Mouse (Mus musculus) midbrain, embryonic 15.5 days (tissue): ENCODE results near the gene Bco2. TPM values are rescaled to one million over a fixed set of nuclear protein-coding genes. Genes with fewer than 3 reads are reported as not detected.

Source experiments
- ATAC-seq: fragments of 200-750 bp; cut with Nextera tagmentation; replicated peaks from 2 replicates; pipeline ENCODE4 v1.8.0; 2017; ENCODE audit warnings: moderate TSS enrichment
- H3K27ac ChIP-seq: fragments of 300-500 bp; sonication (generic); 2 replicates; pipeline ENCODE4 v1.5.1; 2015; ENCODE audit warnings: mild to moderate bottlenecking, inconsistent platforms
- H3K27me3 ChIP-seq: fragments of 300-500 bp; sonication (generic); replicated peaks from 2 replicates; pipeline ENCODE4 v1.6.1; 2015; ENCODE audit warnings: inconsistent platforms
- H3K36me3 ChIP-seq: fragments of 300-500 bp; sonication (generic); replicated peaks from 2 replicates; pipeline ENCODE4 v1.6.1; 2015; ENCODE audit warnings: inconsistent platforms
- H3K4me1 ChIP-seq: fragments of 300-500 bp; sonication (generic); 2 replicates; pipeline ENCODE4 v1.6.1; 2015; ENCODE audit warnings: inconsistent platforms
- H3K4me2 ChIP-seq: fragments of 300-500 bp; sonication (generic); 2 replicates; pipeline ENCODE4 v1.6.1; 2015; ENCODE audit warnings: inconsistent platforms, mild to moderate bottlenecking, moderate library complexity
- H3K4me3 ChIP-seq: fragments of 300-500 bp; sonication (generic); 2 replicates; pipeline ENCODE4 v1.5.1; 2015; ENCODE audit warnings: mild to moderate bottlenecking, inconsistent platforms
- H3K9ac ChIP-seq: fragments of 300-500 bp; sonication (generic); 2 replicates; pipeline ENCODE4 v1.6.1; 2015; ENCODE audit warnings: mild to moderate bottlenecking, inconsistent platforms
- H3K9me3 ChIP-seq: fragments of 300-500 bp; sonication (generic); 2 replicates; pipeline ENCODE4 v1.6.1; 2016; ENCODE audit warnings: inconsistent platforms
- WGBS: fragments of 180-500 bp; shearing (Covaris S2); methylation state at CpG from one replicate; pipeline ENCODE4 v1.1.7; 2015; ENCODE audit warnings: mixed read lengths; 5-methylcytosine and 5-hydroxymethylcytosine counted together
- polyA plus RNA-seq: library from polyadenylated mRNA; unstranded; fragments of >200 nt; fragmentation: Nextera tagmentation; extraction: Ambion mirVana; gene quantifications from 2 replicates; pipeline ENCODE4 v1.2.1, GENCODE M21; 2015

Bco2 gene
- polyA plus RNA-seq, 1 experiment from 2014 or later: 0.45 TPM

DNA sequence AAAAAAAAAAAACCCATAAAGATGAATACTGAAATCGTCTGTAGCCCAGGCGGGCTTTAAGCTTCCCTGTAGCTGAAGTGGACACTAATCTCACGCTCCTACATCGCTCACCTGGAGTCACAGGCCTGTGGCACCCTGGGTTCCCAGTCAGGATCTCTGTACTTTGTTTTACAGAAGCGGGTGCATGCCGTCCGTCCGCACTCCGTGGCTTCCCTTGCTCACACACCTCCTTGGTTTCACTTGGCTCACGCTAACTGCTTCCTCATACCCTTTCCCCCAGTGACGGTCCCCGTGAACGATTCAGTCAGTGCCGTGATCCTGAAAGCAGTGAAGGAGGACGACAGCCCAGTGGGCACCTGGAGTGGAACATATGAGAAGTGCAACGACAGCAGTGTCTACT, 56.2 kb downstream of the Bco2 start:
- Histone ChIP-seq H3K4me3 (no peak overlapping the region), H3K27ac (no peak overlapping the region), H3K9ac (no peak overlapping the region), H3K9me3 (no peaks in the 10 kb centered on the region), H3K4me2 (no peak overlapping the region), H3K27me3 (no peaks in the 10 kb centered on the region), H3K36me3 (no peaks in the 10 kb centered on the region), H3K4me1 (peaks cover 14% of the 10 kb centered on the region)
- 85% methylated on average over 16 of the region's 16 CpGs for WGBS
- no peak for ATAC-seq

DNA sequence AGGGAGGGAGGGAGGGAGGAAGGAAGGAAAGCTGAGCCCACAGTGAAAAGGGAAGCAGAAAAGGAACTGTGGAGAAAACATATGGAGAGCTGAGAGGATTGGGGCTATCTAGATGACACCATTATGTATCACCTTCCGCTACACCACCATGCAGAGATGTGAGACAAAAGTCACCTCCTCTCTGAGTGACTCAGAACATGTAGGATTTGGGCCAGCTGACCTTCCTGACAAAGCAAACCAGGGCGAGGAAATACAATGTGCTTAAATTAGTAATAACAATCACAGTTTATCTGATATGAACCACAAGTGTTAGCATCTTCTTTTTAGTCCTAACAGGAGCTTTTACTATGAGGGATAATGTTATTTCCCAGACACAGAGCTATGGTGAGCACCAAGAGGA, 57.4 kb downstream of the Bco2 start:
- WGBS: 85% methylated on average over 2 of the region's 2 CpGs
- H3K27ac ChIP-seq: no peak overlapping the region
- H3K4me1 ChIP-seq: peaks cover 14% of the 10 kb centered on the region
- H3K27me3 ChIP-seq: no peaks in the 10 kb centered on the region
- H3K4me3 ChIP-seq: no peak overlapping the region
- H3K9ac ChIP-seq: no peak overlapping the region
- H3K9me3 ChIP-seq: no peaks in the 10 kb centered on the region
- no peak for ATAC-seq
- no peak overlapping the region for H3K4me2 ChIP-seq
- no peaks in the 10 kb centered on the region for H3K36me3 ChIP-seq

DNA sequence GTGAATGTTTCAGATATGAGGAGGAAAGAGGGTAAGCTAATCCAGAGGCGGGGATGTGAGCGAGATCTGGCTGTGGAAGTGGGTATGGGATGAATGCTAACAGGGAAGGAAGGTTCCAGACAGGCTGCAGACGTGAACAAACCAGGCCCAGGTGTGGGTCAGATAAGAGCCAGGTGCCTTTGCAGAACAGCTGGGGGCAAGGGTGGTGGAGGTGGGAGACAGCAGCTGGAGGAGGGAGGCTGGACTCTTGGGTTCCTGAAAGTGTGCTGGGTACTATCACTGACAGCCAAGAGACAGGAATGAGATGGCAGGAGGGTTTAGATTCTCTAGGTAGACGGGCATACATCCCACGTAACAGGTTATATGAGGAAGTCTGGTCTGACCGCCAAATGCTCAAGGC, 57.9 kb downstream of the Bco2 start:
- ATAC-seq: no peak
- Histone ChIP-seq H3K4me1 (peaks cover 14% of the 10 kb centered on the region), H3K9me3 (no peaks in the 10 kb centered on the region), H3K4me3 (no peak overlapping the region), H3K36me3 (no peaks in the 10 kb centered on the region), H3K4me2 (no peak overlapping the region), H3K27me3 (no peaks in the 10 kb centered on the region), H3K9ac (no peak overlapping the region), H3K27ac (no peak overlapping the region)
- 85% methylated on average over 6 of the region's 6 CpGs for WGBS

DNA sequence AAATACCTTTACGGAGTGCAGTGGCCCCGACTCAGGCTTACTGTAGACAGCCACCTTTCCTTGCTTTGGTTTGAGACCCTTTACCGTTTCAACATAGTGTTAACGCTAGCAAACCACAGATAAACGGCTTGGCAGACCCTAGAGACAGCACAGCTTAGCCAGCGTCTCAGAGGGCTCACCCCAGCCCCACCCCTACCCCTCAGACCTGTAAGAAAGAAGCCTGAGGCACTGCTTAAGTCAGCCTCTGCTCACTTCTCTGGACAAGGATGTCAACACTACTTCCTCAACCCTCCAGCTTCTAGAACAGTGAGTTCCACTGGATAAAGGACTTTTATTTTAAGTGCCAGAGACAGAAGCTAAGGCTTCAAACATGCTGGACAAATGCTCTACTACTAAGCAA, 58.4 kb downstream of the Bco2 start:
- Histone ChIP-seq H3K4me2 (no peak overlapping the region), H3K36me3 (no peaks in the 10 kb centered on the region), H3K4me3 (no peak overlapping the region), H3K4me1 (peaks cover 14% of the 10 kb centered on the region), H3K27me3 (no peaks in the 10 kb centered on the region), H3K9ac (no peak overlapping the region), H3K27ac (no peak overlapping the region), H3K9me3 (no peaks in the 10 kb centered on the region)
- WGBS: 24% methylated on average over 6 of the region's 6 CpGs
- no peak for ATAC-seq

DNA sequence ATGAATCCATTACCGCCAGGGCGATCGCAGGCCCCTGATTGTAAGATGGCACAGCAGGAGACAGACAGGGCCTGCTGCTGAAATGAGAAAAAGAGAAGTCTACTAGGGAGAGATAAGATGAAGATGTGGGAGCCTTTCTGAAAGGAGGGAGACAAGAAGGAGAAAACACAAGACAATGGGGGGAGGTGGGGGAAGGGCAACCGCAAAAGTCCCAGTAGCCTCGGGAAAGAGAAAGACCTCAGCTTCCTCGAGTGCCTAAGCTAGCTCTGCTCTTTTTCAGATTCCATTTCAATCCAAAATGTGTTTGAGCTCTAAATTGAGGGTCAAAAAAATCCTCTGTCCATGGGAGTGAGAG, 58.9 kb downstream of the Bco2 start:
- Histone ChIP-seq H3K4me2 (no peak overlapping the region), H3K9ac (no peak overlapping the region), H3K27me3 (no peaks in the 10 kb centered on the region), H3K9me3 (no peaks in the 10 kb centered on the region), H3K27ac (no peak overlapping the region; the same call in 1 of the 2 replicates), H3K4me3 (no peak overlapping the region), H3K36me3 (no peaks in the 10 kb centered on the region), H3K4me1 (peaks cover 14% of the 10 kb centered on the region)
- WGBS: 14% methylated on average over 6 of the region's 6 CpGs
- no peak for ATAC-seq

DNA sequence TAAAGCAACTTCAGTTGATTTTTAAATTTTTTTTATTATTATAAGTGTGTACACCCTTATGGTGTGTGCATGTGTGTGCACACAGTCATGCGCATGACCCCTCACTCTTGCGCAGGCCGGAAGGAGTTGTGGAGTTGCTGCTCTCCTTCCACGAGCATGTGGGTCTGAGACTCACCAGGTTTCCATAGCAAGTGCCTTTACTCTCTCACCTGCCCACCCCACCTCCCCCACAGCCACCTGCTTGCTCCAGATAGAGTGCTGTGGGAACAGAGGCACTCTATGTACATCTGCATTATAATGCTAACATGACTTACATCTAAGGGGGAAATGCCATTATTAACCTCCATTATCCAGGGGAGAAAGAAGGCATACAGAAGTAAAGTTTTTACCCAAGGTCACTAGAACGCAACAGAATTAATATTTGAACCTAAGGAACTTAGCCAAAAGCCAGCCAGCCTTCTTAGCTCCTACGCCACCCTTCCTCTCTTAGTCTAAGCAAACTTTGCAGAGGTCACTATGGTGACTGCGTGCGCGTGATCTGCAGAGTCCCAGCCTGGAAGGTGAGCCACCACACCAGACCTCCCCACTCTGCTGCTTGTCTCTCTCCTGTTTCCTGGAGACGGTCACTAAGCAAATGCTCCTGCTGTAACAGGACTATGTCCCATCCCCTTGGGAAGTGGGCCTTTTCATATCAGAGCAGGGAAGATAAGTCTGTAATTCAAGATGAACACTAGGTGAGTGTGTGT, 59.4 kb downstream of the Bco2 start:
- WGBS: 63% methylated on average over 10 of the region's 10 CpGs
- H3K27me3 ChIP-seq: no peaks in the 10 kb centered on the region
- H3K36me3 ChIP-seq: no peaks in the 10 kb centered on the region
- no peak overlapping the region; the same call in 1 of the 2 replicates for H3K27ac ChIP-seq
- no peak overlapping the region for H3K9ac ChIP-seq
- ATAC-seq: 0 out of 2 replicates have a peak, but pooled peaks have one; percentile 11
- no peak overlapping the region for H3K4me2 ChIP-seq
- H3K9me3 ChIP-seq: no peaks in the 10 kb centered on the region
- H3K4me1 ChIP-seq: peaks cover 14% of the 10 kb centered on the region
- H3K4me3 ChIP-seq: no peak overlapping the region

DNA sequence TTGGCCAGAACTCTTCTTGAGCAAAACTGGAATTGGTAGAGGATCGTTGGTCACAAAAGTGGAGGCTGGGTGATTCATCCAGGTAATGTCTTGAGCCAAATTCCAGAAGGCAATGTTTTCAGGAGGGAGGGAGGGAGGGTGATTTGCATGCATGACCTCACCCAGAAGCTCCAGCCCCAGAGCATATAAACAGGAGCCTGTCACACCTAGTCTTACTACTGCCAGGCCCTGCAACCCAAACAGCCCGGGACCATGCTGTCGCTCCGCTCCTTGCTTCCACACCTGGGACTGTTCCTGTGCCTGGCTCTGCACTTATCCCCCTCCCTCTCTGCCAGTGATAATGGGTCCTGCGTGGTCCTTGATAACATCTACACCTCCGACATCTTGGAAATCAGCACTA, 60.7 kb downstream of the Bco2 start, which contains the start of gene Plet1:
Gene Plet1 (plus strand): TSS at position 215 of the 400 bp plus-strand sequence.
- WGBS: 92% methylated on average over 6 of the region's 6 CpGs
- no peak for ATAC-seq

DNA sequence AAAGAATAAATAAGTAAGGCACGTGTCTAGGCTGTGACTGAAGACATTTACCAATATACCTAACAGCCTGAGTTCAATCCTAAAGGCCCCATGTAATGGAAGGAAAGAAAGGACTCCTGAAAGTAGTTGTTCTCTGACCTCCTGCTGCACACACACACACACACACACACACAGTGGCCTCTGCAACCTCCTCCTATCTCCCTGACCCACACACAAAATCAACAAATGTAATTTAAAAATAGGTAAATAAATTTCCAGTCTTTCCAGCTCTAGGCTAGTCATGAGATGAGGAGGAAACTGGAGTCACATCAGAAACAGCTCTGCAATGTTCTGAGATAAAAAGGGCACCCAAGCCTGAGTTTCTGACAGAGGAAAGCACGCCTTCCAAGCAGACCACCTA, 61.2 kb downstream of the Bco2 start:
- WGBS: 69% methylated on average over 2 of the region's 2 CpGs
- H3K27me3 ChIP-seq: no peaks in the 10 kb centered on the region
- no peak for ATAC-seq
- H3K4me2 ChIP-seq: no peak overlapping the region
- no peaks in the 10 kb centered on the region for H3K36me3 ChIP-seq
- no peak overlapping the region for H3K9ac ChIP-seq
- H3K27ac ChIP-seq: no peak overlapping the region
- peaks cover 14% of the 10 kb centered on the region for H3K4me1 ChIP-seq
- H3K4me3 ChIP-seq: no peak overlapping the region
- H3K9me3 ChIP-seq: no peaks in the 10 kb centered on the region

More for the DNA sequence above, 60.7 kb downstream of the Bco2 start, which contains the start of gene Plet1:
- no peaks in the 10 kb centered on the region for H3K27me3 ChIP-seq
- no peak within 1 kb of the TSS for H3K4me3 ChIP-seq
- H3K4me1 ChIP-seq: peaks cover 14% of the 10 kb centered on the region
- no peaks in the 10 kb centered on the region for H3K36me3 ChIP-seq
- no peaks in the 10 kb centered on the region for H3K9me3 ChIP-seq
- no peak within 1 kb of the TSS for H3K27ac ChIP-seq
- no peak within 1 kb of the TSS for H3K4me2 ChIP-seq
- no peak within 1 kb of the TSS for H3K9ac ChIP-seq

DNA sequence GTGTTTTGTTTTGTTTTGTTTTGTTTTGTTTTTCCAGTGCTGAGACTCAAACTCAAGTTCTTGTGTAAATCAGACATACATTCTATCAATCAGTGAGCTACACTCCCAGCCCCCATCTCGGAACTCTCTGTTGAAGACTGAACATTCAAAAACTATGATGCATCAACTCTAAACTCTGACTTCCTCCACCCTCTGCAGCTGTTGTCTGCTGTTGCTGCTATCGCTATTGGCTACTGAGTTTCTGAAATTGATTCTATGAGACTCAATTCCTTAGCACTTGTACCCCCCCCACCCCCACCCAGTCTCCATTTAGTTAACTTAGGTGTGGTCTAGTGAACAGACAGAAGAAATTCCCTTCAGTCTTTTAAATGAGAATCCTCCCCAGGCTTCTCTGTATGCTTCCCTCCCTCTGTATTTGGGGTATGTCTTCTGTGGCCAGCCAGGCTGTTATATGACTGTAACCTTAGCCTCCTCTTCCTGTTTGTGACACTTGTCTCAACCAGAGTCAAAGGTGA, 63.4 kb downstream of the Bco2 start:
- no peaks in the 10 kb centered on the region for H3K36me3 ChIP-seq
- H3K27me3 ChIP-seq: no peaks in the 10 kb centered on the region; the same call in 1 of the 2 replicates
- H3K9me3 ChIP-seq: no peaks in the 10 kb centered on the region
- H3K4me1 ChIP-seq: peaks cover 9% of the 10 kb centered on the region; the same call in 1 of the 2 replicates
- no peak overlapping the region for H3K4me3 ChIP-seq
- no peak overlapping the region for H3K4me2 ChIP-seq
- ATAC-seq: no peak
- 91% methylated on average over 2 of the region's 2 CpGs for WGBS
- no peak overlapping the region for H3K27ac ChIP-seq
- H3K9ac ChIP-seq: no peak overlapping the region

DNA sequence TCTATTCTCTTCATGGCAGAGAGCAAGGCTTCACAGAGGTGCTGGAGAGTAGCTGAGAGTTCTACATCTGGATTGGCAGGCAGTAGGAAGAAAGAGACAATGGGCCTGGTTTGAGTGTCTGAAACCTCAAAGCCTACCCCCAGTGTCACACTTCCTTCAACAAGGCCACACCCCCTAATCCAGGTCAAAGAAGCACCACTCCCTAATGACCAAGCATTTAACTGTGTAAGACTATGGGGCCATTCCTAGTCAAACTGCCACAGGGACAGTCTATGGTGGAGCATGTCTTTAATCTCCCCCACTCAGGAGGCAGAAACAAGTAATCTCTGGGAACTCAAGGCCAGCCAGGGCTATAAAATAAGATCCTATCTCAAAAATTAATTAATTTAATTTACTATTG, 64.1 kb downstream of the Bco2 start:
- no peak overlapping the region for H3K27ac ChIP-seq
- H3K27me3 ChIP-seq: no peaks in the 10 kb centered on the region; the same call in 1 of the 2 replicates
- ATAC-seq: no peak
- no peak overlapping the region for H3K4me2 ChIP-seq
- no peaks in the 10 kb centered on the region for H3K36me3 ChIP-seq
- peaks cover 2% of the 10 kb centered on the region; the same call in 1 of the 2 replicates for H3K4me1 ChIP-seq
- H3K9ac ChIP-seq: no peak overlapping the region
- H3K4me3 ChIP-seq: no peak overlapping the region
- no peaks in the 10 kb centered on the region for H3K9me3 ChIP-seq

DNA sequence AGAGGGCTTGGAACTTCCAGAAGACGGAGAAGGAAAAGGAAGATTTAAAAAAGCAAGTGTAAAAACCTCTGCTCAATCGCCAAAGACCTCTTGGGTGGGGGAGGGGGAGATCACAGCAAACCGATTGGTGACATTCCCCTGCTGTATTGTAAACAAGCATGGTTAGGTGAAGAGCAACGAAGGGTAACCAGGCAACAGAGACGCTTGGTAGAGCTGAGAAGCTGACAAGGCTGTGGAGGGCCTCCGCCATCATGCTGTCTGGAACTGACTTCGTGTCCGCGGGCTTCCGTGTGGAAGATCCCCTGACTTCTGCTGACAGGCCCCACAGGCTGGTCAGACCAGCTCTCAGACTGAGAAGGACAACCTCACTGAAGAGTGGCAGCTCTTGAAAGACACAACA, 69.5 kb downstream of the Bco2 start:
- no peak overlapping the region for H3K4me3 ChIP-seq
- no peaks in the 10 kb centered on the region for H3K36me3 ChIP-seq
- H3K27ac ChIP-seq: no peak overlapping the region
- 7% methylated on average over 10 of the region's 10 CpGs for WGBS
- H3K4me1 ChIP-seq: peaks cover 6% of the 10 kb centered on the region
- no peaks in the 10 kb centered on the region for H3K9me3 ChIP-seq
- H3K4me2 ChIP-seq: peak overlapping the region; percentile 34
- no peak overlapping the region for H3K9ac ChIP-seq
- no peaks in the 10 kb centered on the region; the same call in 1 of the 2 replicates for H3K27me3 ChIP-seq
- no peak for ATAC-seq
